Mouse (Mus musculus) bone marrow, adult 2 months (tissue): ENCODE measurements around the gene Etnk2. TPM values are rescaled to one million over a fixed set of nuclear protein-coding genes. Genes with fewer than 3 reads are reported as not detected.

Experiments used
- H3K27ac ChIP-seq: fragments of 200-500 bp; 2 replicates; pipeline ENCODE4 v1.5.1; 2012; ENCODE audit warnings: low read depth, mild to moderate bottlenecking, control low read depth, inconsistent platforms, low read length; ENCODE audit not compliant: control insufficient read depth, poor library complexity, insufficient read depth
- H3K4me1 ChIP-seq: fragments of 200-500 bp; 2 replicates; pipeline ENCODE4 v1.6.1; 2011; ENCODE audit warnings: low read length; ENCODE audit not compliant: control insufficient read depth, insufficient read depth
- H3K4me3 ChIP-seq: fragments of 200-500 bp; replicated peaks from 2 replicates; pipeline ENCODE3; 2011; ENCODE audit warnings: mild to moderate bottlenecking, low read depth, low read length, control low read depth; ENCODE audit not compliant: control insufficient read depth
- CTCF ChIP-seq: fragments of 200-500 bp; IDR thresholded peaks from 2 replicates; pipeline ENCODE4 v1.5.1; 2011; ENCODE audit warnings: low read length, control low read depth; ENCODE audit not compliant: control insufficient read depth, insufficient read depth
- POLR2A ChIP-seq: fragments of 200-500 bp; IDR thresholded peaks from 2 replicates; pipeline ENCODE4 v1.6.1; 2011; ENCODE audit warnings: low read depth, mild to moderate bottlenecking, control low read depth, low read length, borderline replicate concordance; ENCODE audit not compliant: control insufficient read depth
- WGBS: fragments of 180-500 bp; shearing (Covaris S2); methylation state at CpG from one replicate; pipeline ENCODE4 v1.1.7; 2018; 5-methylcytosine and 5-hydroxymethylcytosine counted together
- polyA plus RNA-seq: library from polyadenylated mRNA; stranded (reverse); fragments of >200 nt; gene quantifications from 2 replicates; pipeline ENCODE4 v1.2.4, GENCODE M21; 2011; ENCODE audit warnings: low replicate concordance; ENCODE audit not compliant: missing spikeins, insufficient read depth, insufficient read length

Gene Etnk2
- polyA plus RNA-seq, 1 experiment = 1.3 TPM

GRCm38 (mm10) chr1:133371431-133371830, 8.1 kb downstream of the Etnk2 start:
- Histone ChIP-seq H3K4me3 (no peak overlapping the region), H3K4me1 (no peaks in the 10 kb centered on the region), H3K27ac (no peak overlapping the region)
- 79% methylated on average over 6 of the region's 6 CpGs for WGBS
- TF ChIP-seq CTCF (no peak), POLR2A (no peak)

DNA sequence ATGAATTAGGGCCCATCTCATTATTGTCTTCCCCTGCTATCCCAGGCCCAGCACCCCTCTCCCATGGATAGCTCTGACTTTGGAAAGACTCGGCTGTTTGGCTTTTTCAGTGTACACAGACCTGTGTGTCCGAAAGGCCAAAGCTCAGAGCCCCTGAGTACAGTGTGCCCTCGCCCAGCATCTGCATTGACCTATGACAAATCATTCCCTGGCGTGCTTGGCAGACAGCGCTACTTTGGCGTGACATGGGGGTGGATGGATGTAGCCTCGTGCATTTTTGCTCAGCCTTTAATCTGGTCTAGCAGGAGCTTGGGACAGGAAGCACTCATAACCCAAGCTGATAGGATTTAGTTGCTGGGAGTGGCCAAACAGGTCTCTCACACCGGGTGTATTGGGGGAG, 8.7 kb downstream of the Etnk2 start:
- Histone ChIP-seq H3K4me3 (no peak overlapping the region), H3K27ac (no peak overlapping the region), H3K4me1 (no peaks in the 10 kb centered on the region)
- 56% methylated on average over 8 of the region's 8 CpGs for WGBS
- no peak for TF ChIP-seq CTCF
- no peak for TF ChIP-seq POLR2A

DNA sequence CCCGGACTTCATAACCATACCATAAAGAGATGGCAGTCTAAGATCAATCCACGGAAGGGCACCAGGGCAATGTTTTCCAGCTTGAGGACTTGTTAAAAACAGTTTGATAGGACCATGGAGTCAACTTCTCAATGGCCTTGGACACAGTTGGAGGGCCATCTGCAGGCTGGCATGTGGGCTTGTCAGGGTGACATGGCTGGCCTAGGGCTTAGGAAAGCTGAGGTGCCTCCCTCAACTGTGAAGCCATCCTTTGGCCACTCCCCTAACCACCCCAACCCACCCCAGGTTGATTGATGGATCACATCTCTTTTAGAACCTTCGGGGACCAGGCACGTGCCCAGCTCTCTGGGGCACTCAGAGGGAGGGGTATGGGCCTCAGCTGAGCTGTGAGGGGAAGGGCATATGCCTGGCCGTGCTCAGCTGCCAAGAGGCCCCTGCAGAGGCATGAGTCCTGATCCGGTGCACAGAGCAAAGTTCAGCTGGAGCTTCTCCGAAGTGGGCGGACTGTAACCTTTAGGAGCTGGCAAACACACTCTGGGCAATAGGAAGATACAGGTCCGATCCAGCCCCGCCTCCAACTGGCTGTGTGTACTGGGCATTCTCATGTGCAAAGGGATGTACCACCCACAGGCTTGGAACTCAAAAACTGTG, 12.4 kb downstream of the Etnk2 start:
- TF ChIP-seq POLR2A (no peak), CTCF (no peak)
- no peak overlapping the region for H3K4me3 ChIP-seq
- H3K4me1 ChIP-seq = no peaks in the 10 kb centered on the region
- no peak overlapping the region for H3K27ac ChIP-seq
- WGBS = 60% methylated on average over 10 of the region's 10 CpGs

- Histone ChIP-seq H3K27ac (no peak overlapping the region), H3K4me1 (no peaks in the 10 kb centered on the region), H3K4me3 (no peak overlapping the region)
- 90% methylated on average over 5 of the region's 5 CpGs for WGBS
- TF ChIP-seq CTCF = no peak
- no peak for TF ChIP-seq POLR2A
Observed at GRCm38 (mm10) chr1:133377547-133377946, 14.2 kb downstream of the Etnk2 start.

DNA sequence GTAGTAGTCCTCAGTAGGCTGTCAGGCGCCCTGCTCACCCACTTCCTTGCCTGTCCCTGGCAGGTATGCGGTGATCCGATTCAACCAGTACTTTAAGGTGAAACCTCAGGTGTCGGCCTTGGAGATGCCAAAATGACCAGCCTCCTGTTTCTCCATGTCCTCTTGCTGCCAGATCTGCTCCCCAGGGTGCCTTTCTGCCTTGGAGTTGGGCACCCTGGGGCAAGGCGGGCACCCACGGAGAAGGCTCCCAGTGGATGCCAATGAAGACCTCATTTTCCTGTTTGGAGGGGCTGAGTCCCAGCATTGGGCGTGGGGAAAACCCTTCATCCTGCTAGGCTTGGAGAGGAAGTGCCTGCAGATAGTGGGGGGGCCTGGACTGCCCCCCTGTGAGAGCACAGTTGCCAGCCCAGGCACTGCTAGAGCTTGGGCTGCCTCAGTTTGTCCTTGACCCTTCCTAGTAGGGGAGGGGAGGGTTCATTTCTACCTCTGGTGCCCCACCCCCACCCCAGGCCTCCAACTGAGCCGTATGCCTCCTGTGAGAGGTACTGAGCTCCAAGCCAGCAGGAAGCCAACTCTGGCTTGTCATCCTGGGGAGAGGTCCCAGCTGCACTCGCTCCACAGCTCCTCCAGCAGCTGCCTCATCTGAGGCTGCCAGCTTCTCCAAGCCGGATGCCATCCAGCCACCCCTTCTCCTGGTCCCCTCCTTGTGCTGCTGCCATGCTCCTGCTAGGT, 16.0 kb downstream of the Etnk2 start:
- H3K27ac ChIP-seq = no peak overlapping the region
- TF ChIP-seq CTCF (no peak), POLR2A (no peak)
- no peak overlapping the region for H3K4me3 ChIP-seq
- 69% methylated on average over 10 of the region's 10 CpGs for WGBS
- H3K4me1 ChIP-seq = no peaks in the 10 kb centered on the region

DNA sequence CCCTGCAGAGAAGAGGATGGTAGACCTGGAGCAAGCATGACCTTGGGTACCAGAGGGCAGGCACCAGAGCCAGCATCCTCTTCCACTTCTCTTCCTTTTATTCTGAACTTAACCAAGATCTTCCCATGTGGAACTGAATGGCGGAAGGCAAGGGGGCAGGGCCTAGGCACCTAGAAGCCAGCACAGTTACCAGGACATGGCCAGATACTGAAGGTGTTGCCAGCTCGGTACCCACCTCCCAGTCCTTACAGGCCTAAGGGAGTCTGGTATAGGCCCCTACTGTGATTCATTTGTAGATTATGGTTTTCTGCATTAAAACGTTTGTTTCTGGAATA, 16.6 kb downstream of the Etnk2 start:
- H3K4me1 ChIP-seq = no peaks in the 10 kb centered on the region
- TF ChIP-seq CTCF = no peak
- no peak for TF ChIP-seq POLR2A
- WGBS = 79% methylated on average over 3 of the region's 3 CpGs
- H3K4me3 ChIP-seq = no peak overlapping the region
- no peak overlapping the region for H3K27ac ChIP-seq

DNA sequence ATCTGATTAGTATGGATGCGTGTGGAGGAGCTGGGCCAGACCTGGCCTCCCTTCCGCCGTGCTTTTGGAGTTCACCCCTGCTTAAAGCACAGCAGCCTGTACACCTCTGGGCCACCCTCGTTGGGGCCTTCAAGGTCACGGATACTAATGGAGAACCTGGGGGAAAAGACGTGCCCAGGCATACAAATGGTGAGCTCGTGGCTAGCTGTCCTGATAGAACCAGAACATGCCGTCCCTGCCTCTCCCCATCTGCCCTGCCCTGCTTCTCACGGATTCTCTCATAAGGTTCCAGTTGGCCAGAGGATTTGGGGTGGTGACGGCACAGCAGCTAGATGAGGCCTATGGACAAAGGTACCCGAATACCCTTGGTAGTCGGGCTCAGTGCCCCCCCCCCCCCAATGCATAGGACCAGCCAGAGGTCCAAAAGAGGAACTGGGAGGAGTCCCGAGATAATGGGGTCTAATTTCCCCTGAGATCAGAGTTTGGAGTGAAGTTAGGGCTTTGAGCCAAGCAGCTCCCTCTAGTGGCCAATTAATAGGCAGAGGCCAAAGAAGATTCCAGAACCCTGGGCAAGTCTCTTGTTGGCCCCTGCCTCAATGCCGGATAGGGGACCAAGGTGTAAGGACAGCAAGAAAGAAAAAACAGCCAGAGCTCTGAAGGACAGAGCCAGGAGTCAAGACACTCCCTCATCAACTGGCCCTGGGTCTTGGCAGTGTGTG, 17.1 kb downstream of the Etnk2 start:
- H3K4me3 ChIP-seq = no peak overlapping the region
- TF ChIP-seq POLR2A = no peak
- peak; percentile 44; the same call in 1 of the 2 replicates for TF ChIP-seq CTCF
- H3K4me1 ChIP-seq = no peaks in the 10 kb centered on the region
- no peak overlapping the region for H3K27ac ChIP-seq
- WGBS = 49% methylated on average over 14 of the region's 14 CpGs

GRCm38 (mm10) chr1:133382008-133382407, 18.6 kb downstream of the Etnk2 start:
- Histone ChIP-seq H3K27ac (no peak overlapping the region), H3K4me3 (no peak overlapping the region), H3K4me1 (no peaks in the 10 kb centered on the region)
- TF ChIP-seq CTCF (peak; percentile 97), POLR2A (no peak; the same call in 1 of the 2 replicates)
- WGBS = 11% methylated on average over 9 of the region's 9 CpGs
